Mouse (Mus musculus): ENCODE results near the gene Epm2aip1. TPM values are rescaled to one million over a fixed set of nuclear protein-coding genes. Genes with fewer than 3 reads are reported as not detected.

Epm2aip1 gene
- polyA plus RNA-seq, 1 experiment from 2014 or later: 5.9 TPM

- H3K9ac ChIP-seq: no peak overlapping the region
- WGBS (ENCODE audit: insufficient replicate concordance): 84% methylated on average over 4 of the region's 4 CpGs
- H3K27me3 ChIP-seq: no peaks in the 10 kb centered on the region
- no peaks in the 10 kb centered on the region for H3K9me3 ChIP-seq (replicated peaks)
- no peaks in the 10 kb centered on the region for H3K4me1 ChIP-seq (replicated peaks)
- H3K4me3 ChIP-seq (replicated peaks): no peak overlapping the region
- no peak overlapping the region for H3K27ac ChIP-seq
- no peak overlapping the region for H3K4me2 ChIP-seq
- DNase-seq (no peak), ATAC-seq (ENCODE audit: low read depth) (no peak)
- peaks cover 87% of the 10 kb centered on the region for H3K36me3 ChIP-seq
Observed at GRCm38 (mm10) chr9:111261356-111261755, 10.4 kb upstream of the Epm2aip1 start.

GRCm38 (mm10) chr9:111267998-111268397, 3.7 kb upstream of the Epm2aip1 start:
- H3K4me3 ChIP-seq (replicated peaks): no peak overlapping the region
- H3K9me3 ChIP-seq (replicated peaks): no peaks in the 10 kb centered on the region
- DNase-seq: no peak
- no peak for ATAC-seq (ENCODE audit: low read depth)
- H3K9ac ChIP-seq: no peak overlapping the region
- H3K36me3 ChIP-seq: peaks cover 46% of the 10 kb centered on the region
- WGBS (ENCODE audit: insufficient replicate concordance): 89% methylated on average over 2 of the region's 2 CpGs
- peaks cover 18% of the 10 kb centered on the region for H3K4me1 ChIP-seq (replicated peaks)
- H3K27me3 ChIP-seq: no peaks in the 10 kb centered on the region
- no peak overlapping the region for H3K4me2 ChIP-seq
- H3K27ac ChIP-seq: no peak overlapping the region

- H3K9ac ChIP-seq: peak overlapping the region; percentile 94
- 7% methylated on average over 5 of the region's 5 CpGs for WGBS (ENCODE audit: insufficient replicate concordance)
- ATAC-seq (ENCODE audit: low read depth): no peak
- peak overlapping the region; percentile 85 for H3K4me3 ChIP-seq (replicated peaks)
- H3K27ac ChIP-seq: peak overlapping the region; percentile 93
- no peak for DNase-seq
- peak overlapping the region; percentile 78 for H3K4me2 ChIP-seq
- H3K9me3 ChIP-seq (replicated peaks): no peaks in the 10 kb centered on the region
- no peaks in the 10 kb centered on the region for H3K27me3 ChIP-seq
- H3K4me1 ChIP-seq (replicated peaks): peaks cover 42% of the 10 kb centered on the region
- H3K36me3 ChIP-seq: peaks cover 32% of the 10 kb centered on the region
Observed at GRCm38 (mm10) chr9:111270606-111271005, 1.1 kb upstream of the Epm2aip1 start.

- WGBS (ENCODE audit: insufficient replicate concordance): under 1% methylated on average over 32 of the region's 32 CpGs
- Histone ChIP-seq H3K4me2 (peak overlapping the region; percentile 78), H3K4me3 (replicated peaks) (peak overlapping the region; percentile 85), H3K27me3 (no peaks in the 10 kb centered on the region), H3K4me1 (replicated peaks) (peaks cover 47% of the 10 kb centered on the region), H3K9ac (peak overlapping the region; percentile 94), H3K27ac (peak overlapping the region; percentile 93), H3K36me3 (peaks cover 30% of the 10 kb centered on the region), H3K9me3 (replicated peaks) (no peaks in the 10 kb centered on the region)
- DNase-seq: no peak
- ATAC-seq (ENCODE audit: low read depth): peak; percentile 32
Observed at GRCm38 (mm10) chr9:111271056-111271433, 684 bp upstream of the Epm2aip1 start.

- no peaks in the 10 kb centered on the region for H3K27me3 ChIP-seq
- H3K4me1 ChIP-seq (replicated peaks): peaks cover 57% of the 10 kb centered on the region
- peak overlapping the region; percentile 98 for H3K27ac ChIP-seq
- peak overlapping the region; percentile 77 for H3K4me2 ChIP-seq
- peak overlapping the region; percentile 97 for H3K9ac ChIP-seq
- no peak for ATAC-seq (ENCODE audit: low read depth)
- 10% methylated on average over 19 of the region's 19 CpGs for WGBS (ENCODE audit: insufficient replicate concordance)
- DNase-seq: peak; percentile 38
- peaks cover 23% of the 10 kb centered on the region for H3K36me3 ChIP-seq
- no peaks in the 10 kb centered on the region for H3K9me3 ChIP-seq (replicated peaks)
- H3K4me3 ChIP-seq (replicated peaks): peak overlapping the region; percentile 90
Observed at GRCm38 (mm10) chr9:111272356-111272755, 627 bp downstream of the Epm2aip1 start.

GRCm38 (mm10) chr9:111272996-111273785, 1.5 kb downstream of the Epm2aip1 start:
- Histone ChIP-seq H3K4me2 (peak overlapping the region; percentile 77), H3K9me3 (replicated peaks) (no peaks in the 10 kb centered on the region), H3K27me3 (no peaks in the 10 kb centered on the region), H3K27ac (peak overlapping the region; percentile 98), H3K9ac (peak overlapping the region; percentile 97), H3K36me3 (peaks cover 20% of the 10 kb centered on the region), H3K4me3 (replicated peaks) (peak overlapping the region; percentile 90), H3K4me1 (replicated peaks) (peaks cover 57% of the 10 kb centered on the region)
- WGBS (ENCODE audit: insufficient replicate concordance): 56% methylated on average over 15 of the region's 15 CpGs
- ATAC-seq (ENCODE audit: low read depth) (no peak), DNase-seq (no peak)

- no peak overlapping the region for H3K27ac ChIP-seq
- no peaks in the 10 kb centered on the region for H3K9me3 ChIP-seq (replicated peaks)
- H3K36me3 ChIP-seq: peaks cover 28% of the 10 kb centered on the region
- peaks cover 57% of the 10 kb centered on the region for H3K4me1 ChIP-seq (replicated peaks)
- no peak for ATAC-seq (ENCODE audit: low read depth)
- H3K27me3 ChIP-seq: no peaks in the 10 kb centered on the region
- 76% methylated on average over 1 of the region's 1 CpGs for WGBS (ENCODE audit: insufficient replicate concordance)
- peak overlapping the region; percentile 77 for H3K4me2 ChIP-seq
- peak overlapping the region; percentile 90 for H3K4me3 ChIP-seq (replicated peaks)
- H3K9ac ChIP-seq: peak overlapping the region; percentile 97; the same call in 1 of the 2 replicates
- no peak for DNase-seq
Observed at GRCm38 (mm10) chr9:111273958-111274357, 2.2 kb downstream of the Epm2aip1 start.

GRCm38 (mm10) chr9:111275156-111275555, 3.4 kb downstream of the Epm2aip1 start:
- H3K9ac ChIP-seq: peak overlapping the region; percentile 2; the same call in 1 of the 2 replicates
- peak overlapping the region; percentile 51 for H3K4me2 ChIP-seq
- H3K27ac ChIP-seq: no peak overlapping the region
- H3K27me3 ChIP-seq: no peaks in the 10 kb centered on the region
- H3K36me3 ChIP-seq: peaks cover 36% of the 10 kb centered on the region
- peaks cover 48% of the 10 kb centered on the region for H3K4me1 ChIP-seq (replicated peaks)
- H3K9me3 ChIP-seq (replicated peaks): no peaks in the 10 kb centered on the region
- no peak for ATAC-seq (ENCODE audit: low read depth)
- peak overlapping the region; percentile 37 for H3K4me3 ChIP-seq (replicated peaks)
- 28% methylated on average over 1 of the region's 1 CpGs for WGBS (ENCODE audit: insufficient replicate concordance)
- DNase-seq: no peak

GRCm38 (mm10) chr9:111285061-111285460, 13.3 kb downstream of the Epm2aip1 start:
- DNase-seq (no peak), ATAC-seq (ENCODE audit: low read depth) (no peak)
- Histone ChIP-seq H3K27me3 (no peaks in the 10 kb centered on the region), H3K4me1 (replicated peaks) (peaks cover 7% of the 10 kb centered on the region), H3K36me3 (no peaks in the 10 kb centered on the region), H3K9ac (no peak overlapping the region), H3K4me3 (replicated peaks) (no peak overlapping the region), H3K4me2 (no peak overlapping the region), H3K9me3 (replicated peaks) (no peaks in the 10 kb centered on the region), H3K27ac (no peak overlapping the region)
- WGBS (ENCODE audit: insufficient replicate concordance): 58% methylated on average over 3 of the region's 3 CpGs

GRCm38 (mm10) chr9:111285676-111286075, 13.9 kb downstream of the Epm2aip1 start:
- ATAC-seq (ENCODE audit: low read depth) (no peak), DNase-seq (no peak)
- no peak overlapping the region for H3K27ac ChIP-seq
- no peaks in the 10 kb centered on the region for H3K27me3 ChIP-seq
- peaks cover 8% of the 10 kb centered on the region for H3K4me1 ChIP-seq (replicated peaks)
- H3K9me3 ChIP-seq (replicated peaks): no peaks in the 10 kb centered on the region
- WGBS (ENCODE audit: insufficient replicate concordance): 44% methylated on average over 5 of the region's 5 CpGs
- H3K4me3 ChIP-seq (replicated peaks): no peak overlapping the region
- no peak overlapping the region for H3K9ac ChIP-seq
- H3K36me3 ChIP-seq: no peaks in the 10 kb centered on the region
- no peak overlapping the region for H3K4me2 ChIP-seq

- no peak overlapping the region for H3K9ac ChIP-seq
- ATAC-seq (ENCODE audit: low read depth): no peak
- no peak overlapping the region for H3K4me3 ChIP-seq (replicated peaks)
- 57% methylated on average over 2 of the region's 2 CpGs for WGBS (ENCODE audit: insufficient replicate concordance)
- no peak for DNase-seq
- peaks cover 8% of the 10 kb centered on the region for H3K4me1 ChIP-seq (replicated peaks)
- H3K27ac ChIP-seq: no peak overlapping the region
- H3K27me3 ChIP-seq: no peaks in the 10 kb centered on the region
- no peaks in the 10 kb centered on the region for H3K9me3 ChIP-seq (replicated peaks)
- H3K4me2 ChIP-seq: no peak overlapping the region
- no peaks in the 10 kb centered on the region for H3K36me3 ChIP-seq
Observed at GRCm38 (mm10) chr9:111286468-111286867, 14.7 kb downstream of the Epm2aip1 start.

GRCm38 (mm10) chr9:111287956-111288355, 16.2 kb downstream of the Epm2aip1 start:
- 72% methylated on average over 4 of the region's 4 CpGs for WGBS (ENCODE audit: insufficient replicate concordance)
- no peaks in the 10 kb centered on the region for H3K27me3 ChIP-seq

More at GRCm38 (mm10) chr9:111287956-111288355, 16.2 kb downstream of the Epm2aip1 start:
- Histone ChIP-seq H3K9me3 (replicated peaks) (no peaks in the 10 kb centered on the region), H3K27ac (no peak overlapping the region), H3K9ac (no peak overlapping the region), H3K4me2 (no peak overlapping the region), H3K36me3 (no peaks in the 10 kb centered on the region), H3K4me1 (replicated peaks) (peaks cover 8% of the 10 kb centered on the region), H3K4me3 (replicated peaks) (no peak overlapping the region)
- no peak for DNase-seq
- no peak for ATAC-seq (ENCODE audit: low read depth)

All from liver, embryonic 13.5 days (tissue).